Mouse (Mus musculus): ENCODE measurements around the gene Atg9b. TPM values are rescaled to one million over a fixed set of nuclear protein-coding genes. Genes with fewer than 3 reads are reported as not detected.
A peak's percentile ranks its signal among the peaks of the same experiment; 100 is the strongest.

The Atg9b gene
- polyA plus RNA-seq, 1 experiment from 2014 or later, result 0.48 TPM

GRCm38 (mm10) chr5:24426556-24427284 lies 34.8 kb upstream of the Atg9b start:
- DNase-seq (no peak), ATAC-seq (no peak)
- Histone ChIP-seq H3K9ac (replicated peaks) (no peak overlapping the region), H3K27ac (ENCODE audit: low read depth) (no peak overlapping the region), H3K9me3 (ENCODE audit: low read length) (no peaks in the 10 kb centered on the region), H3K4me1 (ENCODE audit: insufficient read depth) (peaks cover 26% of the 10 kb centered on the region), H3K4me3 (ENCODE audit: low read depth, low read length) (0 out of 2 replicates have a peak overlapping the region, but pooled peaks have one; percentile 65), H3K36me3 (replicated peaks; ENCODE audit: insufficient read depth, low read length) (peaks cover 19% of the 10 kb centered on the region), H3K27me3 (ENCODE audit: insufficient read depth, low read length) (no peaks in the 10 kb centered on the region), H3K4me2 (ENCODE audit: low read depth, low read length) (peak overlapping the region; percentile 96; the same call in 1 of the 2 replicates)
- 19% methylated on average over 9 of the region's 9 CpGs for WGBS (ENCODE audit: insufficient replicate concordance)
- no peak for TF ChIP-seq EP300 (IDR thresholded peaks at IDR 0.05; ENCODE audit: low read depth)
- no peak for TF ChIP-seq CTCF (IDR thresholded peaks at IDR 0.05; ENCODE audit: low read depth)

- H3K4me1 ChIP-seq (ENCODE audit: insufficient read depth), result peaks cover 26% of the 10 kb centered on the region
- H3K27ac ChIP-seq (ENCODE audit: low read depth), result no peak overlapping the region
- H3K9ac ChIP-seq (replicated peaks), result peak overlapping the region; percentile 80
- 11% methylated on average over 10 of the region's 10 CpGs for whole genome bisulfite sequencing (ENCODE audit: insufficient replicate concordance)
- TF ChIP-seq EP300 (IDR thresholded peaks at IDR 0.05; ENCODE audit: low read depth) (no peak), CTCF (IDR thresholded peaks at IDR 0.05; ENCODE audit: low read depth) (no peak)
- peaks cover 13% of the 10 kb centered on the region for H3K36me3 ChIP-seq (replicated peaks; ENCODE audit: insufficient read depth, low read length)
- peak overlapping the region; percentile 96 for H3K4me2 ChIP-seq (ENCODE audit: low read depth, low read length)
- peak overlapping the region; percentile 65 for H3K4me3 ChIP-seq (ENCODE audit: low read depth, low read length)
- DNase-seq (no peak), ATAC-seq (no peak)
- H3K9me3 ChIP-seq (ENCODE audit: low read length), result no peaks in the 10 kb centered on the region
- no peaks in the 10 kb centered on the region for H3K27me3 ChIP-seq (ENCODE audit: insufficient read depth, low read length)
These were observed 34.1 kb upstream of the Atg9b start for GRCm38 (mm10) chr5:24426037-24426432.

GRCm38 (mm10) chr5:24425421-24426036 lies 33.6 kb upstream of the Atg9b start:
- H3K4me1 ChIP-seq (ENCODE audit: insufficient read depth), result peaks cover 26% of the 10 kb centered on the region
- DNase-seq, result no peak

GRCm38 (mm10) chr5:24424861-24425411 lies 33.0 kb upstream of the Atg9b start:
- peaks cover 15% of the 10 kb centered on the region for H3K36me3 ChIP-seq (replicated peaks; ENCODE audit: insufficient read depth, low read length)
- H3K4me3 ChIP-seq (ENCODE audit: low read depth, low read length), result peak overlapping the region; percentile 65
- peak overlapping the region; percentile 97 for H3K27ac ChIP-seq (ENCODE audit: low read depth)
- no peaks in the 10 kb centered on the region for H3K27me3 ChIP-seq (ENCODE audit: insufficient read depth, low read length)
- DNase-seq (peak; percentile 90), ATAC-seq (peak; percentile 56)
- H3K4me2 ChIP-seq (ENCODE audit: low read depth, low read length), result peak overlapping the region; percentile 96
- TF ChIP-seq CTCF (IDR thresholded peaks at IDR 0.05; ENCODE audit: low read depth) (no peak), EP300 (IDR thresholded peaks at IDR 0.05; ENCODE audit: low read depth) (no peak)
- H3K9ac ChIP-seq (replicated peaks), result peak overlapping the region; percentile 80
- peaks cover 26% of the 10 kb centered on the region for H3K4me1 ChIP-seq (ENCODE audit: insufficient read depth)
- H3K9me3 ChIP-seq (ENCODE audit: low read length), result no peaks in the 10 kb centered on the region
- under 1% methylated on average over 54 of the region's 60 CpGs for WGBS (ENCODE audit: insufficient replicate concordance)

More at GRCm38 (mm10) chr5:24425421-24426036, 33.6 kb upstream of the Atg9b start:
- H3K27ac ChIP-seq (ENCODE audit: low read depth), result peak overlapping the region; percentile 97
- peak overlapping the region; percentile 96 for H3K4me2 ChIP-seq (ENCODE audit: low read depth, low read length)
- H3K9me3 ChIP-seq (ENCODE audit: low read length), result no peaks in the 10 kb centered on the region
- no peak for TF ChIP-seq EP300 (IDR thresholded peaks at IDR 0.05; ENCODE audit: low read depth)
- TF ChIP-seq CTCF (IDR thresholded peaks at IDR 0.05; ENCODE audit: low read depth), result peak; percentile 42
- 3% methylated on average over 27 of the region's 30 CpGs for WGBS (ENCODE audit: insufficient replicate concordance)
- H3K27me3 ChIP-seq (ENCODE audit: insufficient read depth, low read length), result no peaks in the 10 kb centered on the region
- peak overlapping the region; percentile 80 for H3K9ac ChIP-seq (replicated peaks)
- ATAC-seq, result no peak
- H3K4me3 ChIP-seq (ENCODE audit: low read depth, low read length), result peak overlapping the region; percentile 65
- peaks cover 14% of the 10 kb centered on the region for H3K36me3 ChIP-seq (replicated peaks; ENCODE audit: insufficient read depth, low read length)

GRCm38 (mm10) chr5:24424004-24424781 lies 32.2 kb upstream of the Atg9b start:
- peak overlapping the region; percentile 96 for H3K4me2 ChIP-seq (ENCODE audit: low read depth, low read length)
- peak overlapping the region; percentile 80 for H3K9ac ChIP-seq (replicated peaks)
- peak overlapping the region; percentile 97 for H3K27ac ChIP-seq (ENCODE audit: low read depth)
- TF ChIP-seq CTCF (IDR thresholded peaks at IDR 0.05; ENCODE audit: low read depth) (no peak), EP300 (IDR thresholded peaks at IDR 0.05; ENCODE audit: low read depth) (no peak)
- ATAC-seq, result peak; percentile 59
- 12% methylated on average over 21 of the region's 21 CpGs for WGBS (ENCODE audit: insufficient replicate concordance)
- H3K27me3 ChIP-seq (ENCODE audit: insufficient read depth, low read length), result no peaks in the 10 kb centered on the region
- peak overlapping the region; percentile 65 for H3K4me3 ChIP-seq (ENCODE audit: low read depth, low read length)
- H3K36me3 ChIP-seq (replicated peaks; ENCODE audit: insufficient read depth, low read length), result peaks cover 9% of the 10 kb centered on the region; the same call in 1 of the 2 replicates
- peaks cover 26% of the 10 kb centered on the region for H3K4me1 ChIP-seq (ENCODE audit: insufficient read depth)
- no peak for DNase-seq
- no peaks in the 10 kb centered on the region for H3K9me3 ChIP-seq (ENCODE audit: low read length)

Data from liver, postnatal 0 days (tissue).